Mouse (Mus musculus): ENCODE results near the gene Mkrn2. TPM values are rescaled to one million over a fixed set of nuclear protein-coding genes. Genes with fewer than 3 reads are reported as not detected.

Gene Mkrn2
- 24.5 and 27.1 TPM in 2 replicates for polyA plus RNA-seq (2012; rRNA removed)

DNA sequence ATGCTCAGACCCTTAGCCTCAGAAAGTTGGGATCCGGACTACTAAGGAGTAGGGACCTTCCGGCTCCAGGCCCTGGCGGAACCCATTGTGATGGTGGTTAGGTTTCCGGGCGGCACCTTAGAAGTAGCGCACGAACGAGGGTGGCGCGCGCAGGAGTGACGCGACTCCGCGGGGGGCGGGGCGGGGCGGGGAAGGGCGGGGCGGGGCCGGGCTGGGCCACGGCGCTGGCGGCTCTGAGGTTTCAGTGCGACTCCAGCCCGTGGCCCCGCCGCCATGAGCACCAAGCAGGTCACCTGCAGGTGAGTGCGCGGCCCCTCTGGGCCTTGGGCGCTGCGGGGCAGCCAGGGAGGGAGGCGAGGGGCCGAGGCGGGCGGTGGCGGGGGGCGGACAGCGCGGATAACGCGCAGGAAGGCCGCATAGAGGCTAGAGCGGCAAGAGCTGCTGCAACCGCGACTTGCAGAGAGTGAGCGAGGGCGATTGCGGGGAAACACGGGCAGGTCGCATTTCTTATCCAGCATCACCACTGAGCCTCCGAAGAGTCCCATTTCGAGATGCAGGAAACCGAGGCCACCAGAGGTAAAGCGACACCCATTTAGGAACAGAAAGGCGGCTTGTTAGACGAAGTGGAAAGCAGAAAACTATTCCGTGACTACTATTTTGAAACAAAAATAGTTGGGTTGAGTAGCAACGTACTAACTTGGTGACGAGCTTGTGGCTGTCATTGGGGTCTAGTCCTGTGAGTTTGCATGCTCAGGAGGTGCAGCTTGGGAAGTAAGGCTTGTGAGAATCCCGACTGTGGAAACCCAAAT lies at the start of gene Mkrn2:
TSS of gene Mkrn2 (plus strand) at position 188 of the 809 bp plus-strand sequence.
- peak within 1 kb of the TSS; percentile 78 for H3K4me3 ChIP-seq (ENCODE audit: insufficient read depth, low read length)
- TF ChIP-seq CTCF (IDR thresholded peaks at IDR 0.05; ENCODE audit: extremely low read depth, insufficient read depth, low read length) (no peak), POLR2A (IDR thresholded peaks at IDR 0.05; ENCODE audit: extremely low read depth, insufficient read depth, low read length) (0 out of 2 replicates have a peak, but pooled peaks have one; percentile 44)
- no peak within 1 kb of the TSS for H3K27ac ChIP-seq (ENCODE audit: insufficient read depth, low read length)
- H3K4me1 ChIP-seq (ENCODE audit: control insufficient read depth, insufficient read depth, low read length): peaks cover 6% of the 10 kb centered on the region

DNA sequence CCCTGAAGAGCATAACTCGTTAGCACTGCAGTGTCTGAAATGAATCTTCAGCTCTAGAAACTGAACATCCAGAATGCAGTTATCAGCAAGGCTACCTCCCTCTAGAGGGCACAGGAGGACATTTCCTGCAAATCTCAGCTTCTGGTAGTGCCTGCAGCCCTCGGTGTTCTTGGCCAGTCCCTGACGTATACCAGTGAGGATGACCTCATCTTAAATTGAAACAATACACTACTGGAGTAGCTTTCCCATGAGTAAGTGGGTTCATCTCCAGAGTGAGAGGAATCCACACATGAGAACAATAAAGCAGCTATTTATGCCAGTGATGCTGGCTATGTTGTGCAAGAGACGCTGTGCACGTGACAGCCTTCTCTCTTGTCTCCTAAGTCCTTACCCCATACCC lies 46.2 kb upstream of the Mkrn2 start:
- no peak overlapping the region for H3K4me3 ChIP-seq (ENCODE audit: insufficient read depth, low read length)
- no peak overlapping the region for H3K27ac ChIP-seq (ENCODE audit: insufficient read depth, low read length)
- no peaks in the 10 kb centered on the region for H3K4me1 ChIP-seq (ENCODE audit: control insufficient read depth, insufficient read depth, low read length)
- TF ChIP-seq POLR2A (IDR thresholded peaks at IDR 0.05; ENCODE audit: extremely low read depth, insufficient read depth, low read length) (no peak), CTCF (IDR thresholded peaks at IDR 0.05; ENCODE audit: extremely low read depth, insufficient read depth, low read length) (peak; percentile 38)

GRCm38 (mm10) chr6:115558176-115558575 lies 43.5 kb upstream of the Mkrn2 start:
- Histone ChIP-seq H3K27ac (ENCODE audit: insufficient read depth, low read length) (no peak overlapping the region), H3K4me3 (ENCODE audit: insufficient read depth, low read length) (no peak overlapping the region), H3K4me1 (ENCODE audit: control insufficient read depth, insufficient read depth, low read length) (no peaks in the 10 kb centered on the region)
- no peak for TF ChIP-seq CTCF (IDR thresholded peaks at IDR 0.05; ENCODE audit: extremely low read depth, insufficient read depth, low read length)
- TF ChIP-seq POLR2A (IDR thresholded peaks at IDR 0.05; ENCODE audit: extremely low read depth, insufficient read depth, low read length): no peak

GRCm38 (mm10) chr6:115559651-115560632 lies 41.8 kb upstream of the Mkrn2 start:
- Histone ChIP-seq H3K4me1 (ENCODE audit: control insufficient read depth, insufficient read depth, low read length) (no peaks in the 10 kb centered on the region), H3K27ac (ENCODE audit: insufficient read depth, low read length) (no peak overlapping the region), H3K4me3 (ENCODE audit: insufficient read depth, low read length) (no peak overlapping the region)
- no peak for TF ChIP-seq POLR2A (IDR thresholded peaks at IDR 0.05; ENCODE audit: extremely low read depth, insufficient read depth, low read length)
- TF ChIP-seq CTCF (IDR thresholded peaks at IDR 0.05; ENCODE audit: extremely low read depth, insufficient read depth, low read length): no peak

- Histone ChIP-seq H3K27ac (ENCODE audit: insufficient read depth, low read length) (no peak overlapping the region), H3K4me3 (ENCODE audit: insufficient read depth, low read length) (no peak overlapping the region), H3K4me1 (ENCODE audit: control insufficient read depth, insufficient read depth, low read length) (no peaks in the 10 kb centered on the region)
- TF ChIP-seq POLR2A (IDR thresholded peaks at IDR 0.05; ENCODE audit: extremely low read depth, insufficient read depth, low read length): no peak
- no peak for TF ChIP-seq CTCF (IDR thresholded peaks at IDR 0.05; ENCODE audit: extremely low read depth, insufficient read depth, low read length)
These were observed 36.1 kb upstream of the Mkrn2 start for GRCm38 (mm10) chr6:115565479-115566045.

DNA sequence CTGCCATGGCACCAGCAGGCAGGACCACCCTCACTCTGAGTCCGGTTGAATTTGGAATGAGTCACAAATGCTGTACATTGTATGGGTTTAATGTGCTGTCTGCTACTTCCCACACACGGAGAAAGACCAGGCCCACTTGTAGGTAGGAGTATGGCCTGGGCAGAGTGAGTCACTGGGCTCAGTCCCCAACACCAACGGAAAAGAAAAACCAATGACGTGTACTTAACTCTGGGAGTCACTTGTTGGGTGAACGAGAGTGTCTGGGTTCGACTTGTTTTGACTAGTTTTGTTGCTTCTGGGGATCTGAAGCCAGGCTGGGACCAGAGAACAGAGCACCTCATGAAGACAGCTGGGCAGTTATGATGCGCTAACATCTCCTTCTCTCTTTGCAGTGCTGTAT lies 27.5 kb upstream of the Mkrn2 start:
- no peaks in the 10 kb centered on the region for H3K4me1 ChIP-seq (ENCODE audit: control insufficient read depth, insufficient read depth, low read length)
- H3K4me3 ChIP-seq (ENCODE audit: insufficient read depth, low read length): no peak overlapping the region
- TF ChIP-seq POLR2A (IDR thresholded peaks at IDR 0.05; ENCODE audit: extremely low read depth, insufficient read depth, low read length): no peak
- no peak for TF ChIP-seq CTCF (IDR thresholded peaks at IDR 0.05; ENCODE audit: extremely low read depth, insufficient read depth, low read length)
- H3K27ac ChIP-seq (ENCODE audit: insufficient read depth, low read length): no peak overlapping the region

DNA sequence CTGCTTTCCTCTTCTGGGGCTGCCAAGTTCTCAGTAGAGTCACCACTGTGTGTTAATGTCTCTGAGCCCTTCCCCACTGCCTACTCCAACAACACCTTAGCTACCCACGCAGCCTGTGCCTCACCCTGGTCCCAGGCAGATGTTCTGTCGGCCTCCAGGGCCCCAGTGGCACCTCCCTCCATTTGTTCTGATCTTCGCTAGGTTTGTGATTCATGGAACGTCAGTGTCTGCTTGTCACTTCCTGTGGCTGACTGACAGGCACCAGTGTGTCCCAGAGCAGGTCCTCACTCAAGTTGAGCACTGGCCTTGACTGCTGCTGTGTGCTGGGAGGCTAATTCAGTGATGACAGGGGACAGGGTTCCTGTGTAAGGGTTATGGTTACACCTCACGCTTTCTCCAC lies 24.3 kb upstream of the Mkrn2 start:
- Histone ChIP-seq H3K4me3 (ENCODE audit: insufficient read depth, low read length) (no peak overlapping the region), H3K4me1 (ENCODE audit: control insufficient read depth, insufficient read depth, low read length) (no peaks in the 10 kb centered on the region), H3K27ac (ENCODE audit: insufficient read depth, low read length) (no peak overlapping the region)
- TF ChIP-seq POLR2A (IDR thresholded peaks at IDR 0.05; ENCODE audit: extremely low read depth, insufficient read depth, low read length): no peak
- no peak for TF ChIP-seq CTCF (IDR thresholded peaks at IDR 0.05; ENCODE audit: extremely low read depth, insufficient read depth, low read length)

DNA sequence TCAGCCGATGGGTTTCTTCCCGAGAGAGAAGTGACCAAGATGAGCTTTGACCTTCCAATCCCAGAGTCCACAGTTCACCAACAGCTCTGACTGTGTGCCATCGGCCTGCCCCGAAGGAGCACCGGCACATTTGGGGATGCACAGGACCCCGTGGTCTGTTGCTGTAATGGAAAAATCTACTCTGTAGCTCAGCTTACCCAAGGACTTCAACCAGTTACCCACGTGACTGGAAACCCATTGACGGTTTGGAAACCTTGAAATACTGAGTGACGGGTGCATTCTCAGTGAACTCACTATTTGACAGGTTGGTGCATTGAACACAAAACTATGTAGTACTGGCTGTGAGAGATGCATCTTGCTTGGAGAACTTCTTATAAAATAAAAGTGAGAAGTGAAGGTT lies 23.8 kb upstream of the Mkrn2 start:
- Histone ChIP-seq H3K4me1 (ENCODE audit: control insufficient read depth, insufficient read depth, low read length) (no peaks in the 10 kb centered on the region), H3K4me3 (ENCODE audit: insufficient read depth, low read length) (no peak overlapping the region), H3K27ac (ENCODE audit: insufficient read depth, low read length) (no peak overlapping the region)
- TF ChIP-seq CTCF (IDR thresholded peaks at IDR 0.05; ENCODE audit: extremely low read depth, insufficient read depth, low read length): no peak
- TF ChIP-seq POLR2A (IDR thresholded peaks at IDR 0.05; ENCODE audit: extremely low read depth, insufficient read depth, low read length): no peak

- Histone ChIP-seq H3K4me3 (ENCODE audit: insufficient read depth, low read length) (no peak overlapping the region), H3K27ac (ENCODE audit: insufficient read depth, low read length) (no peak overlapping the region), H3K4me1 (ENCODE audit: control insufficient read depth, insufficient read depth, low read length) (no peaks in the 10 kb centered on the region)
- TF ChIP-seq POLR2A (IDR thresholded peaks at IDR 0.05; ENCODE audit: extremely low read depth, insufficient read depth, low read length) (no peak), CTCF (IDR thresholded peaks at IDR 0.05; ENCODE audit: extremely low read depth, insufficient read depth, low read length) (no peak)
These were observed 20.9 kb upstream of the Mkrn2 start for GRCm38 (mm10) chr6:115580810-115581209.

All from cortical plate, adult 2 months (tissue).